Mouse (Mus musculus) lung, postnatal 0 days (tissue): ENCODE data around the gene Sp8. TPM values are rescaled to one million over a fixed set of nuclear protein-coding genes. Genes with fewer than 3 reads are reported as not detected.

Experiments
- ATAC-seq: fragments of 200-750 bp; cut with Nextera tagmentation; 2 replicates; pipeline ENCODE4 v1.8.0; 2017; ENCODE audit warnings: moderate library complexity
- DNase-seq: peaks from one replicate; pipeline ENCODE4 v3.0.0-alpha.2; 2016; ENCODE audit warnings: low spot score
- H3K27ac ChIP-seq: fragments of 300-500 bp; sonication (generic); 2 replicates; pipeline ENCODE4 v1.5.1; 2014; ENCODE audit warnings: antibody characterized with exemption, mild to moderate bottlenecking, low read length, mixed read lengths
- H3K27me3 ChIP-seq: fragments of 300-500 bp; sonication (generic); replicated peaks from 2 replicates; pipeline ENCODE4 v1.6.1; 2014; ENCODE audit warnings: low read length, mixed read lengths; ENCODE audit not compliant: insufficient read depth
- H3K36me3 ChIP-seq: fragments of 300-500 bp; sonication (generic); 2 replicates; pipeline ENCODE4 v1.6.1; 2014; ENCODE audit warnings: low read length, mixed read lengths; ENCODE audit not compliant: insufficient read depth
- H3K4me1 ChIP-seq: fragments of 300-500 bp; sonication (generic); 2 replicates; pipeline ENCODE4 v1.6.1; 2014; ENCODE audit warnings: antibody characterized with exemption, low read depth, low read length, mixed read lengths; ENCODE audit not compliant: insufficient read depth
- H3K4me2 ChIP-seq: fragments of 300-500 bp; sonication (generic); replicated peaks from 2 replicates; pipeline ENCODE4 v1.6.1; 2014; ENCODE audit warnings: low read depth, mild to moderate bottlenecking, low read length, moderate library complexity, mixed read lengths
- H3K4me3 ChIP-seq: fragments of 300-500 bp; sonication (generic); 2 replicates; pipeline ENCODE4 v1.5.1; 2014; ENCODE audit warnings: low read depth, low read length
- H3K9ac ChIP-seq: fragments of 300-500 bp; sonication (generic); replicated peaks from 2 replicates; pipeline ENCODE4 v1.6.1; 2014; ENCODE audit warnings: low read depth, mild to moderate bottlenecking
- H3K9me3 ChIP-seq: fragments of 300-500 bp; sonication (generic); 2 replicates; pipeline ENCODE4 v1.6.1; 2016; ENCODE audit warnings: low read length, mixed read lengths
- CTCF ChIP-seq: IDR thresholded peaks from 2 replicates; pipeline ENCODE4 v1.5.1; 2016; ENCODE audit warnings: antibody characterized with exemption, mild to moderate bottlenecking
- EP300 ChIP-seq: IDR thresholded peaks from 2 replicates; pipeline ENCODE4 v1.6.1; 2016; ENCODE audit warnings: antibody characterized with exemption, mild to moderate bottlenecking, control low read depth
- WGBS: fragments of 180-500 bp; shearing (Covaris S2); extraction: QIAGEN DNeasy Blood & Tissue Kit; methylation state at CpG from one replicate; pipeline ENCODE4 v1.1.7; 2014; 5-methylcytosine and 5-hydroxymethylcytosine counted together
- polyA plus RNA-seq: library from polyadenylated mRNA; unstranded; fragments of >200 nt; fragmentation: Nextera tagmentation; extraction: Ambion mirVana; gene quantifications from 2 replicates; pipeline ENCODE4 v1.2.1, GENCODE M21; 2015

Gene Sp8
- polyA plus RNA-seq, 1 experiment from 2014 or later = not detected

DNA sequence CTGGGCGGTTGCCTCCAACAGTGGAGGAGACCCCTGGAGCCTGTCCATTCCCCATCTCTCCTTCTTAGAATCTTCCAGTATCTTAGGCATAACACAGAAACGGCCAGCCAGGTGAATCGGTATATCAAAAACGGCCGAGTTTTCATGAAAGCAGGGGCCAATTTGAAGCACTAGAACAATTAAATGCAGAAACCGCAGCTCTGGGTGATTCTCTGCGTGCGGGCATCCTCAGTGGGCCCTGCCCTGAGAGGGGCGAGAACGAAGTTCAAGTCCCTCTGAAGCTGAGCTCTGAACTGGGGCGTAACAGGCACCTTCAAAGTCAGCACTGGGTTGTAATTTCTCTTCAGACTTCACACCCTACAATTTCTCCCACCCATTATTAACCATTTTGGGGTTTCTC lies 8.8 kb upstream of the Sp8 start:
- Histone ChIP-seq H3K36me3 (no peaks in the 10 kb centered on the region), H3K9ac (no peak overlapping the region), H3K27ac (no peak overlapping the region), H3K27me3 (peaks cover 54% of the 10 kb centered on the region), H3K4me2 (peak overlapping the region; percentile 67), H3K4me3 (0 out of 2 replicates have a peak overlapping the region, but pooled peaks have one; percentile 50), H3K4me1 (no peaks in the 10 kb centered on the region; the same call in 1 of the 2 replicates), H3K9me3 (no peaks in the 10 kb centered on the region)
- WGBS = 3% methylated on average over 11 of the region's 11 CpGs
- DNase-seq = no peak
- no peak for ATAC-seq
- TF ChIP-seq CTCF (no peak), EP300 (no peak)

DNA sequence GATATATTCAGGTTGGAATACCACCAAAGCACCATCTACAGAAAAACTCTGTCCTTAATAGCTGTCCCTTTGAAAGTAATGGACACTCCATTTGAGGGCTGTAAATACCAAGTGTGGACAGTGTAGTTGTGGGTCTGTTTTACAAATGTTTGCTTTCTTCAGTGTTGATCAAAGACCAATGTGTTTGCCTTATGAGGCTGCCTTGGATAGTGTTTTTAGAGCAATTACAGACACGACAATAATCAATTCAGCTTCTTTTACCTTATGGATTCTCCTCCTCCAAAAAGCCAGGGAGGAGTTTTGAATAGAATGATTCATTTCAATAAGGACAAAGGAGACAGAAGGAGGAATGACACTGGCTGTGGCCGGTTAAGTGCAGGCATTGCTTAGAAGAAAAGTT lies 7.9 kb upstream of the Sp8 start:
- ATAC-seq (no peak), DNase-seq (no peak)
- Histone ChIP-seq H3K4me2 (no peak overlapping the region), H3K27me3 (peaks cover 61% of the 10 kb centered on the region), H3K27ac (no peak overlapping the region), H3K4me3 (no peak overlapping the region), H3K4me1 (peaks cover 3% of the 10 kb centered on the region; the same call in 1 of the 2 replicates), H3K9me3 (no peaks in the 10 kb centered on the region), H3K9ac (no peak overlapping the region), H3K36me3 (no peaks in the 10 kb centered on the region)
- TF ChIP-seq CTCF (no peak), EP300 (no peak)
- WGBS = 11% methylated on average over 2 of the region's 2 CpGs

DNA sequence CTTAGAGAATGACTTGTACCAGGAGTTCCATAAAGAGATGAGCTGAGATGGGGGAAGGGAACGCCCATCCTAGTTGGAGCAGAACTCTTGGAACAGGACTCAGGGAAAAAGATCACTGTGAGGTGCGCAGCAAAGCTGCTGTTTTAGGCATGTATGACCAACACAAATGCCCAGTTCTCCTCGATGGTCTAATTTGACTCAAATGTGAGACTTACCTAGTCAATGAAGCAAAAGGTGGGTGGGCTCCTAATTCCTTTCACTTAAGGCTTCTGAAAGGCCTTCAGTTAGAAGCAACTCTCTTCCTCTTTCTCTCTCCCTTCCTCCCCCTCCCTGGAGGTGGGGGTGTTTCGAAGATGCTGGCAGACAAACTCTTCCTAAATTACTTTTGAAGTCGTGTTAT lies 6.7 kb upstream of the Sp8 start:
- H3K9ac ChIP-seq = no peak overlapping the region
- peaks cover 72% of the 10 kb centered on the region for H3K27me3 ChIP-seq
- H3K4me1 ChIP-seq = peaks cover 3% of the 10 kb centered on the region; the same call in 1 of the 2 replicates
- DNase-seq (no peak), ATAC-seq (no peak)
- H3K9me3 ChIP-seq = no peaks in the 10 kb centered on the region
- 9% methylated on average over 5 of the region's 5 CpGs for WGBS
- no peak overlapping the region for H3K4me2 ChIP-seq
- H3K36me3 ChIP-seq = no peaks in the 10 kb centered on the region
- TF ChIP-seq EP300 (no peak), CTCF (no peak)
- no peak overlapping the region for H3K27ac ChIP-seq
- H3K4me3 ChIP-seq = no peak overlapping the region

DNA sequence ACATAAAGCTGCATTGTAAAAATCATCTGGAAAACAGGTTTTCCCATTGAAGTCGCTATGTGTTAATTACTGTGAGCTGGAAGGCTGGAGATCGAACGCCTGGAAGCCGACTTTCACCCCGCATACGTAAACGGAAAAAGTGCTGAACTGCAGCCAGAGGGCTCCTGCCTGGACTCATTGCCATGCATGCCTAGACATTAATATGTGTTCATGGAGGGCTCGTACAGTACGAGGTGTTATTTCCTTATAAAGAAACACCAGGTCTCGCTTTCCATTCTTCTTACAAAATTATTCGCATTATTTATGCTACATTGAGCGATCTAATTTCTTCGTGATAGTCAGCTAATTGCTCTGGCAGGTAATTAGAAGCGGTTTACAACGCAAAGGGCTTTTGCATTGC lies 5.8 kb upstream of the Sp8 start:
- peaks cover 3% of the 10 kb centered on the region; the same call in 1 of the 2 replicates for H3K4me1 ChIP-seq
- no peak for DNase-seq
- no peak overlapping the region for H3K27ac ChIP-seq
- no peak overlapping the region for H3K4me2 ChIP-seq
- H3K9me3 ChIP-seq = no peaks in the 10 kb centered on the region
- no peak overlapping the region for H3K9ac ChIP-seq
- no peaks in the 10 kb centered on the region for H3K36me3 ChIP-seq
- H3K4me3 ChIP-seq = no peak overlapping the region
- WGBS = 4% methylated on average over 15 of the region's 15 CpGs
- H3K27me3 ChIP-seq = peaks cover 67% of the 10 kb centered on the region
- TF ChIP-seq CTCF = no peak
- TF ChIP-seq EP300 = no peak
- ATAC-seq = no peak

DNA sequence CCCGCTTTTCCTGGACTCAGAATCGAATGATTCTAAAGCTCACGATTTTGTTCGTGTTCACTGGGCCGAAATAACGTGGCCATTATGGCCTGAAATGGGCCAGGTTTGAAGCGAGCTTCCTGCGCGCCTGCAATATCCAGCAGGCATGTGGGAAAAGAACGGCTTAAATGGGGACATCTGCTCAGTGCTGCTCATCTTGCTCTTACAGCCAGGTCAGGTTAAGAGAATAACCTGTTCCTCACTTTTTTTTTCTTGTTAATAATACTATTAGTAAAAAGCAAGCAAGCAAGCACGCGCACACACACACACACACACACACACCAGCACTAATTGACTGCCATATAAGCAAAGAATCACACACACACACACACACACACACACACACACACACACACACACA lies 5.3 kb upstream of the Sp8 start:
- peaks cover 68% of the 10 kb centered on the region for H3K27me3 ChIP-seq
- no peak for DNase-seq

DNA sequence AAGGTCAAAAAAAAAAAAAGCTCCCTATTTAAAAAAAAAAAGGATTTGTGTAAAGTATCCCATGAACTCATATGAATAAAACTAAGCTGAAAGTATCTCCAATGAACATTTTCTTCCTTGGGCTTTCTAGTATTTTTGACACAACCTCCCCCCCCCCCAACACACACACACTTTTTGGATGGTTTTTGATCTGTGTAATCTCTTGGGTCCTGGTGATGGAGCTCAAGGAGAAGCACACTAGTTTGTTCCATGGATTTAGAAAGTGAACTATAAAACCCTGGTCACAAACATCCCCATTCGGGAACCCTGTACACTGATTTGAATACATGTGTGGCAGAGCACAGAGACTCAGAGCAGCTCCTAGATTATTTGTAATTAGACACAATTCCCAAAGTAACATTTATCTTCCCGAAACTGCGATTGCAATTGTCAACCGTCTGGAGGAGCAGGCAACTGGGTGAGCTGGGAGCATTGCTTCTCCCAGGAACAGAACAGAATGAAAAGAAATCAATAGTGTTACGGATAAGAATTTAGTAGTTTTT lies 4.7 kb upstream of the Sp8 start:
- DNase-seq (no peak), ATAC-seq (no peak)
- TF ChIP-seq CTCF = no peak
- TF ChIP-seq EP300 = no peak
- Histone ChIP-seq H3K4me2 (no peak overlapping the region), H3K9me3 (no peaks in the 10 kb centered on the region), H3K36me3 (no peaks in the 10 kb centered on the region), H3K4me3 (no peak overlapping the region), H3K27ac (no peak overlapping the region), H3K4me1 (peaks cover 3% of the 10 kb centered on the region; the same call in 1 of the 2 replicates), H3K27me3 (peaks cover 68% of the 10 kb centered on the region), H3K9ac (no peak overlapping the region)
- 6% methylated on average over 5 of the region's 5 CpGs for WGBS

More for the DNA sequence above, 5.3 kb upstream of the Sp8 start:
- peaks cover 3% of the 10 kb centered on the region; the same call in 1 of the 2 replicates for H3K4me1 ChIP-seq
- no peak overlapping the region for H3K4me3 ChIP-seq
- H3K27ac ChIP-seq = no peak overlapping the region
- WGBS = 4% methylated on average over 12 of the region's 12 CpGs
- H3K9me3 ChIP-seq = no peaks in the 10 kb centered on the region
- H3K9ac ChIP-seq = no peak overlapping the region
- no peak for ATAC-seq
- no peak overlapping the region for H3K4me2 ChIP-seq
- no peaks in the 10 kb centered on the region for H3K36me3 ChIP-seq
- no peak for TF ChIP-seq CTCF
- TF ChIP-seq EP300 = no peak
